Mouse (Mus musculus): ENCODE results near the gene Speer4a. TPM values are rescaled to one million over a fixed set of nuclear protein-coding genes. Genes with fewer than 3 reads are reported as not detected.
A peak's percentile ranks its signal among the peaks of the same experiment; 100 is the strongest.
"Not testable (repeated sequence)": the region's sequence is repeated elsewhere in the genome, so short reads cannot be mapped to it uniquely, and the experiment has no call there.

Speer4a gene
- not detected in 2 replicates for polyA plus RNA-seq (2014; fragmentation: Nextera tagmentation; extraction: Ambion mirVana)

GRCm38 (mm10) chr5:26039458-26039857 lies at the start of gene Speer4a:
Speer4a (minus strand) TSS chr5:26039558.
- not testable (repeated sequence) for H3K27me3 ChIP-seq (ENCODE audit: control insufficient read depth, insufficient read depth, low read length); ATAC-seq (replicated peaks; ENCODE audit: insufficient number of reproducible peaks, low FRiP score, low TSS enrichment); H3K9ac ChIP-seq (ENCODE audit: low read depth, low read length); H3K4me2 ChIP-seq; H3K9me3 ChIP-seq (replicated peaks; ENCODE audit: control insufficient read depth, low read length); H3K36me3 ChIP-seq (ENCODE audit: control insufficient read depth, insufficient read depth, low read length); H3K4me1 ChIP-seq (ENCODE audit: control insufficient read depth, insufficient read depth, low read length); H3K4me3 ChIP-seq (ENCODE audit: low read depth, low read length); H3K27ac ChIP-seq (ENCODE audit: low read depth, low read length)
- 65% methylated on average over 2 of the region's 2 CpGs for WGBS (ENCODE audit: insufficient replicate concordance)

DNA sequence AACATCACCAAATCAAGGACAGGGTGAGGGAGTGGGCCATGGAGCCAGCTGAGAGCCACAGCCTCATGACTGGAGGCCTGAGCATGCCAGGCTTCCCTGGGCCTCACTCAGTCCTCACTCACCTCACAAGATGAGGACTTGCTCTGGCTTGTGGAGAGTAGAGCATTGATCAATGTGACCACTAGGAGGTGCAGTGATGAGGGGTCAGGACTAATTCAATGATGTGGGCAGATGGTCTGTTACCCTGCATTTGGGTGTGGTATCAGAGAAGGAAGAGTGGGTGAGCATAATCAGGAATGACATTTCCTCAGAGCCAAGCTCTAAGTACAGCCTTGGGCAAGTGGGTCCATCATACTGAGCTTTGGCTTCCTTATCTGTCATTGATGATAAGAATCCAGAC lies 39.7 kb upstream of the Speer4a start:
- H3K27ac ChIP-seq (ENCODE audit: low read depth, low read length); H3K9ac ChIP-seq (ENCODE audit: low read depth, low read length); H3K27me3 ChIP-seq (ENCODE audit: control insufficient read depth, insufficient read depth, low read length); H3K36me3 ChIP-seq (ENCODE audit: control insufficient read depth, insufficient read depth, low read length); ATAC-seq (replicated peaks; ENCODE audit: insufficient number of reproducible peaks, low FRiP score, low TSS enrichment); H3K9me3 ChIP-seq (replicated peaks; ENCODE audit: control insufficient read depth, low read length); H3K4me3 ChIP-seq (ENCODE audit: low read depth, low read length); H3K4me2 ChIP-seq; H3K4me1 ChIP-seq (ENCODE audit: control insufficient read depth, insufficient read depth, low read length): not testable (repeated sequence)

DNA sequence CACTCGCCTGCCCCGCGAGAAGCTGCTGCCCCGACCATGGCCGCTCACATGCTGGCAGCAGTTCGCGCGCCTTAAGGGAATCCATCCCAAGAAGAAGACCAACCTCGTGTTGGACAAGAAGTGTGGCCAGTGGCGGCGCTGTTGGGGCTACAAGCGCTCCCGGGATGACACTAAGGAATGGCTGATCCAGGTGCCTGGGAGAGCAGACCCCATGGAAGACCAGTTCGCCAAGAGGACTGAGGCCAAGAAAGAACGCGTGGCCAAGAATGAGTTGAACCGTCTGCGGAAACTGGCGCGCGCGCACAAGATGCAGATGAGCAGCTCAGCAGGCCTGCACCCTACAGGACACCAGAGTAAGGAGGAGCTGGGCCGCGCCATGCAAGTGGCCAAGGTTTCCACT lies 31.4 kb upstream of the Speer4a start:
- no peak for ATAC-seq (replicated peaks; ENCODE audit: insufficient number of reproducible peaks, low FRiP score, low TSS enrichment)
- no peaks in the 10 kb centered on the region for H3K4me1 ChIP-seq (ENCODE audit: control insufficient read depth, insufficient read depth, low read length)
- H3K36me3 ChIP-seq (ENCODE audit: control insufficient read depth, insufficient read depth, low read length), result no peaks in the 10 kb centered on the region
- no peaks in the 10 kb centered on the region for H3K27me3 ChIP-seq (ENCODE audit: control insufficient read depth, insufficient read depth, low read length)
- no peak overlapping the region for H3K27ac ChIP-seq (ENCODE audit: low read depth, low read length)
- H3K4me3 ChIP-seq (ENCODE audit: low read depth, low read length), result no peak overlapping the region
- H3K9me3 ChIP-seq (replicated peaks; ENCODE audit: control insufficient read depth, low read length), result no peaks in the 10 kb centered on the region
- WGBS (ENCODE audit: insufficient replicate concordance), result 79% methylated on average over 24 of the region's 24 CpGs
- no peak overlapping the region for H3K4me2 ChIP-seq
- no peak overlapping the region for H3K9ac ChIP-seq (ENCODE audit: low read depth, low read length)

DNA sequence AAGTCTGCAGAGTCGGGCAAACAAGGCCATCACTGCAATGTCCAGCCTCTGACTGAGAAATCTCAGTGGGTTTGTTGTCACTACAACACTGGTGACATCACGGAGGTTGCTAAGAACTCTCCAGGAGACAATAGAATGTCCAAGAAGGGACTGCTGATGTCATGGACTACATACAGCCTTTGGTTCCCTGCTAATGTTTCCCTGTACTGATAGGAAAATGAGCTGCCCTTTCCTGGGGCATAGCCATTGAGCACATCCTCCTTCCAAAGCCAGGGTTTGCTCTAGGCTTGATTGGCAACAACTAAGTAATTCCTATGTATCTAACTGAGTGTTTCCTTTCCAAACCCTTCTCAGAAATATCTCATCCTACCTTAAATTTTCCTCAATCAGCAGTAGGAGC lies 19.1 kb upstream of the Speer4a start, which contains the start of gene Gm7347:
Gm7347 (minus strand) TSS at position 101 of the 400 bp plus-strand sequence.
- no CpG with 5 or more reads among the region's 2 CpGs for WGBS (ENCODE audit: insufficient replicate concordance)
- not testable (repeated sequence) for H3K4me3 ChIP-seq (ENCODE audit: low read depth, low read length); H3K9ac ChIP-seq (ENCODE audit: low read depth, low read length); H3K27ac ChIP-seq (ENCODE audit: low read depth, low read length); H3K4me2 ChIP-seq; H3K27me3 ChIP-seq (ENCODE audit: control insufficient read depth, insufficient read depth, low read length); H3K4me1 ChIP-seq (ENCODE audit: control insufficient read depth, insufficient read depth, low read length); H3K36me3 ChIP-seq (ENCODE audit: control insufficient read depth, insufficient read depth, low read length); ATAC-seq (replicated peaks; ENCODE audit: insufficient number of reproducible peaks, low FRiP score, low TSS enrichment); H3K9me3 ChIP-seq (replicated peaks; ENCODE audit: control insufficient read depth, low read length)

DNA sequence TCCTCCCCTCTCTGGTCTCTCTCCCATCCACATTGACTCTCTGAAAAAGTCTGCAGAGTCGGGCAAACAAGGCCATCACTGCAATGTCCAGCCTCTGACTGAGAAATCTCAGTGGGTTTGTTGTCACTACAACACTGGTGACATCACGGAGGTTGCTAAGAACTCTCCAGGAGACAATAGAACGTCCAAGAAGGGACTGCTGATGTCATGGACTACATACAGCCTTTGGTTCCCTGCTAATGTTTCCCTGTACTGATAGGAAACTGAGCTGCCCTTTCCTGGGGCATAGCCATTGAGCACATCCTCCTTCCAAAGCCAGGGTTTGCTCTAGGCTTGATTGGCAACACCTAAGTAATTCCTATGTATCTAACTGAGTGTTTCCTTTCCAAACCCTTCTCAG lies 16.5 kb downstream of the Speer4a start, which contains the start of gene Gm5862:
Gm5862 (minus strand) TSS at position 101 of the 400 bp plus-strand sequence.
- WGBS (ENCODE audit: insufficient replicate concordance), result no CpG with 5 or more reads among the region's 3 CpGs
- not testable (repeated sequence) for H3K9me3 ChIP-seq (replicated peaks; ENCODE audit: control insufficient read depth, low read length); H3K27me3 ChIP-seq (ENCODE audit: control insufficient read depth, insufficient read depth, low read length); ATAC-seq (replicated peaks; ENCODE audit: insufficient number of reproducible peaks, low FRiP score, low TSS enrichment); H3K4me3 ChIP-seq (ENCODE audit: low read depth, low read length); H3K36me3 ChIP-seq (ENCODE audit: control insufficient read depth, insufficient read depth, low read length); H3K4me2 ChIP-seq; H3K4me1 ChIP-seq (ENCODE audit: control insufficient read depth, insufficient read depth, low read length); H3K27ac ChIP-seq (ENCODE audit: low read depth, low read length); H3K9ac ChIP-seq (ENCODE audit: low read depth, low read length)

DNA sequence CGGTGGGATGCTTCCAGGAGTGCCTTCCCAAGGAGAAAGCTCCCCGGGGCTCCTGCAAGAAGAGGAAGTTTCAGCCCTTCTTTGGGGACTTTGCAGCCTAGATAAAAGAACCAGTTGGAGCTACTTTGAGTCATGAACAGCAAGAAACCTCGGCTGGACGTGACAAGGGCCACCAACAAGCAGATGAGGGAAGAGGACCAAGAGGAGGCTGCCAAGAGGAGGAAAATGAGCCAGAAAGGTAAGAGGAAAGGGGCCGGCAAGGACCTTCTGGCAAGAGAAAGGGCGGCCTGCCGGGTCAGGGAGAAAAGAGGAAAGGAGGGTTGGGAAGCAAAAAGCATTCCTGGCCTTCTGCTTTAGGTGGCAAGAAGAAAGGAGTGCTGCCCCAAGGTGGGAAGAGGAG lies 31.7 kb downstream of the Speer4a start:
- 53% methylated on average over 5 of the region's 7 CpGs for WGBS (ENCODE audit: insufficient replicate concordance)
- H3K4me1 ChIP-seq (ENCODE audit: control insufficient read depth, insufficient read depth, low read length); H3K27me3 ChIP-seq (ENCODE audit: control insufficient read depth, insufficient read depth, low read length); H3K4me3 ChIP-seq (ENCODE audit: low read depth, low read length); H3K4me2 ChIP-seq; H3K27ac ChIP-seq (ENCODE audit: low read depth, low read length); H3K36me3 ChIP-seq (ENCODE audit: control insufficient read depth, insufficient read depth, low read length); H3K9me3 ChIP-seq (replicated peaks; ENCODE audit: control insufficient read depth, low read length); H3K9ac ChIP-seq (ENCODE audit: low read depth, low read length): not testable (repeated sequence)
- 0 out of 2 replicates have a peak, but pooled peaks have one; percentile 10 for ATAC-seq (replicated peaks; ENCODE audit: insufficient number of reproducible peaks, low FRiP score, low TSS enrichment)

- WGBS (ENCODE audit: insufficient replicate concordance), result 18% methylated on average over 45 of the region's 45 CpGs
Observed at GRCm38 (mm10) chr5:26006937-26007695, 32.2 kb downstream of the Speer4a start.

GRCm38 (mm10) chr5:26004698-26005097 lies 34.7 kb downstream of the Speer4a start, which contains the start of gene Gm1979:
Gm1979 (minus strand) TSS chr5:26004798.
- H3K9me3 ChIP-seq (replicated peaks; ENCODE audit: control insufficient read depth, low read length); H3K36me3 ChIP-seq (ENCODE audit: control insufficient read depth, insufficient read depth, low read length): not testable (repeated sequence)
- WGBS (ENCODE audit: insufficient replicate concordance), result 70% methylated on average over 1 of the region's 2 CpGs

More at GRCm38 (mm10) chr5:26006937-26007695, 32.2 kb downstream of the Speer4a start:
- H3K36me3 ChIP-seq (ENCODE audit: control insufficient read depth, insufficient read depth, low read length); H3K9me3 ChIP-seq (replicated peaks; ENCODE audit: control insufficient read depth, low read length); H3K27ac ChIP-seq (ENCODE audit: low read depth, low read length); H3K4me1 ChIP-seq (ENCODE audit: control insufficient read depth, insufficient read depth, low read length); H3K27me3 ChIP-seq (ENCODE audit: control insufficient read depth, insufficient read depth, low read length): not testable (repeated sequence)
- H3K4me3 ChIP-seq (ENCODE audit: low read depth, low read length), result peak overlapping the region; percentile 41
- H3K9ac ChIP-seq (ENCODE audit: low read depth, low read length), result peak overlapping the region; percentile 40; the same call in 1 of the 2 replicates
- ATAC-seq (replicated peaks; ENCODE audit: insufficient number of reproducible peaks, low FRiP score, low TSS enrichment), result peak; percentile 80
- H3K4me2 ChIP-seq, result peak overlapping the region; percentile 76

DNA sequence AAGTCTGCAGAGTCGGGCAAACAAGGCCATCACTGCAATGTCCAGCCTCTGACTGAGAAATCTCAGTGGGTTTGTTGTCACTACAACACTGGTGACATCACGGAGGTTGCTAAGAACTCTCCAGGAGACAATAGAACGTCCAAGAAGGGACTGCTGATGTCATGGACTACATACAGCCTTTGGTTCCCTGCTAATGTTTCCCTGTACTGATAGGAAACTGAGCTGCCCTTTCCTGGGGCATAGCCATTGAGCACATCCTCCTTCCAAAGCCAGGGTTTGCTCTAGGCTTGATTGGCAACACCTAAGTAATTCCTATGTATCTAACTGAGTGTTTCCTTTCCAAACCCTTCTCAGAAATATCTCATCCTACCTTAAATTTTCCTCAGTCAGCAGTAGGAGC lies 50.8 kb downstream of the Speer4a start, which contains the start of gene Gm21698:
Gm21698 (minus strand) TSS at position 101 of the 400 bp plus-strand sequence.
- not testable (repeated sequence) for H3K4me3 ChIP-seq (ENCODE audit: low read depth, low read length); H3K27me3 ChIP-seq (ENCODE audit: control insufficient read depth, insufficient read depth, low read length); ATAC-seq (replicated peaks; ENCODE audit: insufficient number of reproducible peaks, low FRiP score, low TSS enrichment); H3K4me2 ChIP-seq; H3K9me3 ChIP-seq (replicated peaks; ENCODE audit: control insufficient read depth, low read length); H3K4me1 ChIP-seq (ENCODE audit: control insufficient read depth, insufficient read depth, low read length); H3K36me3 ChIP-seq (ENCODE audit: control insufficient read depth, insufficient read depth, low read length); H3K27ac ChIP-seq (ENCODE audit: low read depth, low read length); H3K9ac ChIP-seq (ENCODE audit: low read depth, low read length)
- no CpG with 5 or more reads among the region's 3 CpGs for WGBS (ENCODE audit: insufficient replicate concordance)

More at GRCm38 (mm10) chr5:26004698-26005097, 34.7 kb downstream of the Speer4a start, which contains the start of gene Gm1979:
- not testable (repeated sequence) for H3K4me1 ChIP-seq (ENCODE audit: control insufficient read depth, insufficient read depth, low read length); H3K27ac ChIP-seq (ENCODE audit: low read depth, low read length); H3K9ac ChIP-seq (ENCODE audit: low read depth, low read length); H3K4me3 ChIP-seq (ENCODE audit: low read depth, low read length); H3K27me3 ChIP-seq (ENCODE audit: control insufficient read depth, insufficient read depth, low read length); H3K4me2 ChIP-seq; ATAC-seq (replicated peaks; ENCODE audit: insufficient number of reproducible peaks, low FRiP score, low TSS enrichment)

Measured in heart, embryonic 11.5 days (tissue).